Mouse (Mus musculus): Measurements from ENCODE around the gene Mb21d2.

Gene Mb21d2

GRCm38 (mm10) chr16:28866584-28867295 is 62.7 kb downstream of the Mb21d2 start:
- DNase-seq (ENCODE audit: low read depth, low spot score), result no peak

GRCm38 (mm10) chr16:28863616-28864015 is 65.9 kb downstream of the Mb21d2 start:
- no peak for DNase-seq (ENCODE audit: low read depth, low spot score)

GRCm38 (mm10) chr16:28862093-28862492 is 67.4 kb downstream of the Mb21d2 start:
- no peak for DNase-seq (ENCODE audit: low read depth, low spot score)

GRCm38 (mm10) chr16:28859678-28860077 is 69.8 kb downstream of the Mb21d2 start:
- DNase-seq (ENCODE audit: low read depth, low spot score), result no peak

GRCm38 (mm10) chr16:28859009-28859288 is 70.5 kb downstream of the Mb21d2 start:
- no peak for DNase-seq (ENCODE audit: low read depth, low spot score)

GRCm38 (mm10) chr16:28858210-28859008 is 71.1 kb downstream of the Mb21d2 start:
- no peak for DNase-seq (ENCODE audit: low read depth, low spot score)

GRCm38 (mm10) chr16:28851409-28851821 is 78.1 kb downstream of the Mb21d2 start:
- no peak for DNase-seq (ENCODE audit: low read depth, low spot score)

GRCm38 (mm10) chr16:28850881-28851280 is 78.6 kb downstream of the Mb21d2 start:
- no peak for DNase-seq (ENCODE audit: low read depth, low spot score)

- DNase-seq (ENCODE audit: low read depth, low spot score), result no peak
Observed at GRCm38 (mm10) chr16:28846123-28846522, 83.3 kb downstream of the Mb21d2 start.

GRCm38 (mm10) chr16:28845336-28845735 is 84.1 kb downstream of the Mb21d2 start:
- DNase-seq (ENCODE audit: low read depth, low spot score), result no peak

GRCm38 (mm10) chr16:28841102-28841501 is 88.4 kb downstream of the Mb21d2 start:
- no peak for DNase-seq (ENCODE audit: low read depth, low spot score)

- DNase-seq (ENCODE audit: low read depth, low spot score), result peak; percentile 8
Observed at GRCm38 (mm10) chr16:28840075-28840974, 89.1 kb downstream of the Mb21d2 start.

GRCm38 (mm10) chr16:28839575-28839974 is 89.9 kb downstream of the Mb21d2 start:
- no peak for DNase-seq (ENCODE audit: low read depth, low spot score)

GRCm38 (mm10) chr16:28838016-28838415 is 91.5 kb downstream of the Mb21d2 start:
- no peak for DNase-seq (ENCODE audit: low read depth, low spot score)

GRCm38 (mm10) chr16:28832085-28832635 is 97.3 kb downstream of the Mb21d2 start:
- DNase-seq (ENCODE audit: low read depth, low spot score), result no peak

GRCm38 (mm10) chr16:28829263-28829955 is 100.1 kb downstream of the Mb21d2 start:
- no peak for DNase-seq (ENCODE audit: low read depth, low spot score)

GRCm38 (mm10) chr16:28824781-28825180 is 104.7 kb downstream of the Mb21d2 start:
- DNase-seq (ENCODE audit: low read depth, low spot score), result no peak

GRCm38 (mm10) chr16:28821774-28822173 is 107.7 kb downstream of the Mb21d2 start:
- no peak for DNase-seq (ENCODE audit: low read depth, low spot score)

- no peak for DNase-seq (ENCODE audit: low read depth, low spot score)
Observed at GRCm38 (mm10) chr16:28818749-28819285, 110.7 kb downstream of the Mb21d2 start.

- DNase-seq (ENCODE audit: low read depth, low spot score), result no peak
Observed at GRCm38 (mm10) chr16:28813290-28813689, 116.2 kb downstream of the Mb21d2 start.

- DNase-seq (ENCODE audit: low read depth, low spot score), result no peak
Observed at GRCm38 (mm10) chr16:28809089-28809488, 120.4 kb downstream of the Mb21d2 start.
